Mouse (Mus musculus) limb, embryonic 13.5 days (tissue): ENCODE measurements around the gene AU040320. TPM values are rescaled to one million over a fixed set of nuclear protein-coding genes. Genes with fewer than 3 reads are reported as not detected.

Source experiments
- ATAC-seq: fragments of 200-750 bp; cut with Nextera tagmentation; 2 replicates; pipeline ENCODE4 v1.8.0; 2017; ENCODE audit warnings: low read depth, moderate number of reproducible peaks, moderate TSS enrichment; ENCODE audit not compliant: low FRiP score
- H3K27ac ChIP-seq: fragments of 300-500 bp; sonication (generic); 2 replicates; pipeline ENCODE4 v1.5.1; 2015; ENCODE audit warnings: inconsistent platforms, mild to moderate bottlenecking, moderate library complexity
- H3K27me3 ChIP-seq: fragments of 300-500 bp; sonication (generic); 2 replicates; pipeline ENCODE4 v1.6.1; 2015; ENCODE audit warnings: mild to moderate bottlenecking, inconsistent platforms
- H3K36me3 ChIP-seq: fragments of 300-500 bp; sonication (generic); 2 replicates; pipeline ENCODE4 v1.6.1; 2015; ENCODE audit warnings: inconsistent platforms, mild to moderate bottlenecking, moderate library complexity
- H3K4me1 ChIP-seq: fragments of 300-500 bp; sonication (generic); 2 replicates; pipeline ENCODE4 v1.6.1; 2015; ENCODE audit warnings: inconsistent platforms
- H3K4me2 ChIP-seq: fragments of 300-500 bp; sonication (generic); replicated peaks from 2 replicates; pipeline ENCODE4 v1.6.1; 2015; ENCODE audit warnings: inconsistent platforms, mild to moderate bottlenecking, moderate library complexity
- H3K4me3 ChIP-seq: fragments of 300-500 bp; sonication (generic); 2 replicates; pipeline ENCODE4 v1.5.1; 2015; ENCODE audit warnings: moderate library complexity, mild to moderate bottlenecking, inconsistent platforms
- H3K9ac ChIP-seq: fragments of 300-500 bp; sonication (generic); 2 replicates; pipeline ENCODE4 v1.6.1; 2015; ENCODE audit warnings: mild to moderate bottlenecking, inconsistent platforms
- H3K9me3 ChIP-seq: fragments of 300-500 bp; sonication (generic); 2 replicates; pipeline ENCODE4 v1.6.1; 2016; ENCODE audit warnings: inconsistent platforms
- WGBS: fragments of 180-500 bp; shearing (Covaris S2); methylation state at CpG from one replicate; pipeline ENCODE4 v1.1.7; 2015; 5-methylcytosine and 5-hydroxymethylcytosine counted together
- polyA plus RNA-seq: library from polyadenylated mRNA; unstranded; fragments of >200 nt; fragmentation: Nextera tagmentation; extraction: Ambion mirVana; gene quantifications from 2 replicates; pipeline ENCODE4 v1.2.1, GENCODE M21; 2015

AU040320 gene
- polyA plus RNA-seq, 1 experiment from 2014 or later = 17.6 TPM

GRCm38 (mm10) chr4:126846971-126847370, 93.6 kb downstream of the AU040320 start:
- ATAC-seq = no peak
- Histone ChIP-seq H3K4me3 (no peak overlapping the region), H3K27me3 (no peaks in the 10 kb centered on the region), H3K27ac (no peak overlapping the region), H3K9me3 (no peaks in the 10 kb centered on the region), H3K36me3 (peaks cover 72% of the 10 kb centered on the region), H3K4me2 (no peak overlapping the region), H3K4me1 (peaks cover 4% of the 10 kb centered on the region; the same call in 1 of the 2 replicates), H3K9ac (no peak overlapping the region)
- 44% methylated on average over 7 of the region's 7 CpGs for WGBS

GRCm38 (mm10) chr4:126850019-126850777, 96.9 kb downstream of the AU040320 start:
- Histone ChIP-seq H3K36me3 (peaks cover 70% of the 10 kb centered on the region), H3K9ac (no peak overlapping the region), H3K4me3 (no peak overlapping the region), H3K27me3 (no peaks in the 10 kb centered on the region), H3K27ac (no peak overlapping the region), H3K4me1 (peaks cover 4% of the 10 kb centered on the region; the same call in 1 of the 2 replicates), H3K9me3 (no peaks in the 10 kb centered on the region), H3K4me2 (no peak overlapping the region)
- 79% methylated on average over 7 of the region's 7 CpGs for WGBS
- no peak for ATAC-seq

- H3K4me3 ChIP-seq = no peak overlapping the region
- H3K27me3 ChIP-seq = no peaks in the 10 kb centered on the region
- H3K27ac ChIP-seq = no peak overlapping the region
- no peak for ATAC-seq
- H3K4me2 ChIP-seq = no peak overlapping the region
- 62% methylated on average over 4 of the region's 4 CpGs for WGBS
- no peak overlapping the region for H3K9ac ChIP-seq
- H3K4me1 ChIP-seq = peaks cover 4% of the 10 kb centered on the region; the same call in 1 of the 2 replicates
- no peaks in the 10 kb centered on the region for H3K9me3 ChIP-seq
- H3K36me3 ChIP-seq = peaks cover 68% of the 10 kb centered on the region
Measured at GRCm38 (mm10) chr4:126850778-126851080, 97.4 kb downstream of the AU040320 start.

GRCm38 (mm10) chr4:126852971-126853370, 99.6 kb downstream of the AU040320 start:
- Histone ChIP-seq H3K4me1 (peaks cover 4% of the 10 kb centered on the region; the same call in 1 of the 2 replicates), H3K27me3 (no peaks in the 10 kb centered on the region), H3K27ac (no peak overlapping the region), H3K9ac (no peak overlapping the region), H3K4me2 (no peak overlapping the region), H3K36me3 (peaks cover 50% of the 10 kb centered on the region), H3K9me3 (no peaks in the 10 kb centered on the region), H3K4me3 (no peak overlapping the region)
- 0 out of 2 replicates have a peak, but pooled peaks have one; percentile 6 for ATAC-seq
- 69% methylated on average over 11 of the region's 11 CpGs for WGBS

- peaks cover 66% of the 10 kb centered on the region for H3K36me3 ChIP-seq
- H3K27ac ChIP-seq = no peak overlapping the region; the same call in 1 of the 2 replicates
- no peaks in the 10 kb centered on the region for H3K4me1 ChIP-seq
- no peaks in the 10 kb centered on the region for H3K27me3 ChIP-seq
- ATAC-seq = no peak
- no peak overlapping the region for H3K9ac ChIP-seq
- no peaks in the 10 kb centered on the region for H3K9me3 ChIP-seq
- H3K4me3 ChIP-seq = no peak overlapping the region
- no peak overlapping the region for H3K4me2 ChIP-seq
- WGBS = 78% methylated on average over 9 of the region's 9 CpGs
Measured at GRCm38 (mm10) chr4:126860268-126860986, 107.1 kb downstream of the AU040320 start.

- Histone ChIP-seq H3K36me3 (peaks cover 74% of the 10 kb centered on the region), H3K9me3 (no peaks in the 10 kb centered on the region), H3K4me2 (no peak overlapping the region), H3K4me1 (no peaks in the 10 kb centered on the region), H3K27me3 (no peaks in the 10 kb centered on the region), H3K9ac (no peak overlapping the region), H3K27ac (no peak overlapping the region), H3K4me3 (no peak overlapping the region)
- 81% methylated on average over 11 of the region's 11 CpGs for WGBS
- no peak for ATAC-seq
Measured at GRCm38 (mm10) chr4:126861514-126862266, 108.3 kb downstream of the AU040320 start.

GRCm38 (mm10) chr4:126868699-126869098, 115.4 kb downstream of the AU040320 start:
- H3K4me3 ChIP-seq = no peak overlapping the region
- H3K36me3 ChIP-seq = peaks cover 67% of the 10 kb centered on the region
- H3K27ac ChIP-seq = no peak overlapping the region
- no peak overlapping the region for H3K4me2 ChIP-seq
- H3K27me3 ChIP-seq = no peaks in the 10 kb centered on the region
- H3K9ac ChIP-seq = no peak overlapping the region
- H3K9me3 ChIP-seq = no peaks in the 10 kb centered on the region
- no peaks in the 10 kb centered on the region for H3K4me1 ChIP-seq
- WGBS = 95% methylated on average over 12 of the region's 12 CpGs
- no peak for ATAC-seq

GRCm38 (mm10) chr4:126872717-126873116, 119.4 kb downstream of the AU040320 start:
- 0 out of 2 replicates have a peak, but pooled peaks have one; percentile 15 for ATAC-seq
- Histone ChIP-seq H3K36me3 (peaks cover 64% of the 10 kb centered on the region), H3K27me3 (no peaks in the 10 kb centered on the region), H3K4me1 (no peaks in the 10 kb centered on the region), H3K4me2 (no peak overlapping the region), H3K4me3 (no peak overlapping the region), H3K27ac (no peak overlapping the region), H3K9ac (no peak overlapping the region), H3K9me3 (no peaks in the 10 kb centered on the region)
- WGBS = 60% methylated on average over 7 of the region's 7 CpGs

- Histone ChIP-seq H3K4me3 (no peak overlapping the region), H3K36me3 (peaks cover 67% of the 10 kb centered on the region), H3K4me1 (no peaks in the 10 kb centered on the region), H3K27me3 (no peaks in the 10 kb centered on the region), H3K4me2 (no peak overlapping the region), H3K9me3 (no peaks in the 10 kb centered on the region), H3K9ac (no peak overlapping the region), H3K27ac (no peak overlapping the region)
- 76% methylated on average over 5 of the region's 5 CpGs for WGBS
- no peak for ATAC-seq
Measured at GRCm38 (mm10) chr4:126879560-126880275, 126.4 kb downstream of the AU040320 start.

GRCm38 (mm10) chr4:126883602-126884001, 130.3 kb downstream of the AU040320 start:
- Histone ChIP-seq H3K27ac (no peak overlapping the region), H3K4me3 (no peak overlapping the region), H3K4me2 (no peak overlapping the region), H3K4me1 (no peaks in the 10 kb centered on the region), H3K9me3 (no peaks in the 10 kb centered on the region), H3K36me3 (peaks cover 54% of the 10 kb centered on the region), H3K27me3 (no peaks in the 10 kb centered on the region), H3K9ac (no peak overlapping the region)
- ATAC-seq = no peak
- WGBS = 96% methylated on average over 5 of the region's 5 CpGs

GRCm38 (mm10) chr4:126885953-126886352, 132.6 kb downstream of the AU040320 start:
- Histone ChIP-seq H3K4me3 (no peak overlapping the region), H3K27me3 (no peaks in the 10 kb centered on the region), H3K4me1 (no peaks in the 10 kb centered on the region), H3K9ac (no peak overlapping the region), H3K9me3 (no peaks in the 10 kb centered on the region), H3K27ac (no peak overlapping the region), H3K4me2 (no peak overlapping the region), H3K36me3 (peaks cover 57% of the 10 kb centered on the region)
- ATAC-seq = no peak
- 54% methylated on average over 1 of the region's 1 CpGs for WGBS
